Mouse (Mus musculus) CH12.LX (cell line): ENCODE measurements at regions not wholly inside any gene's neighbourhood (a gene's known extent, or its start where the extent isn't known, plus 50 kb on each side); places are given as distances from the start of the nearest gene placed in this dataset.

Experiments used
- CTCF ChIP-seq, 2 experiments: IDR thresholded peaks in 1 of 2; conservative IDR thresholded peaks in 1 of 2; 2 replicates each; pipeline ENCODE4 v1.5.1; 2011 to 2012; ENCODE audit warnings: low read depth in 2 of 2, low read length in 2 of 2, improper control_type of control experiment in 1 of 2, inconsistent platforms in 1 of 2, mild to moderate bottlenecking in 1 of 2, moderate library complexity in 1 of 2
- GABPA ChIP-seq: IDR thresholded peaks from 2 replicates; pipeline ENCODE4 v1.6.1; 2012; ENCODE audit warnings: low read depth, low read length, improper control_type of control experiment, inconsistent platforms; ENCODE audit not compliant: insufficient replicate concordance
- PAX5 ChIP-seq: IDR thresholded peaks from 2 replicates; pipeline ENCODE4 v1.6.1; 2012; ENCODE audit warnings: low read length, inconsistent platforms, mixed read lengths
- TCF12 ChIP-seq: IDR thresholded peaks from 2 replicates; pipeline ENCODE4 v1.6.1; 2014; ENCODE audit warnings: low read depth, mild to moderate bottlenecking, inconsistent platforms, low read length, improper control_type of control experiment

- TF ChIP-seq CTCF (conservative IDR thresholded peaks at IDR 0.05 in 1 of 2, IDR thresholded peaks at IDR 0.05 in 1 of 2; ENCODE audit: low read depth in 2 of 2, low read length in 2 of 2) (no peak), GABPA (no peak), PAX5 (no peak), TCF12 (no peak)
These were observed 613.0 kb downstream of the Nfib start for GRCm38 (mm10) chr4:82092296-82093230.
